Mouse (Mus musculus) c-Kit-positive CD71-negative TER-119-negative erythroid progenitor cells, embryonic 14.5 days (primary cell): ENCODE results near the gene Maml1.

Experiments
- DNase-seq: peaks from one replicate; pipeline ENCODE4 v3.0.0-alpha.2; 2013; ENCODE audit warnings: low read depth

The Maml1 gene

GRCm38 (mm10) chr11:50279005-50279404, 13.1 kb downstream of the Maml1 start:
- DNase-seq, result no peak

DNA sequence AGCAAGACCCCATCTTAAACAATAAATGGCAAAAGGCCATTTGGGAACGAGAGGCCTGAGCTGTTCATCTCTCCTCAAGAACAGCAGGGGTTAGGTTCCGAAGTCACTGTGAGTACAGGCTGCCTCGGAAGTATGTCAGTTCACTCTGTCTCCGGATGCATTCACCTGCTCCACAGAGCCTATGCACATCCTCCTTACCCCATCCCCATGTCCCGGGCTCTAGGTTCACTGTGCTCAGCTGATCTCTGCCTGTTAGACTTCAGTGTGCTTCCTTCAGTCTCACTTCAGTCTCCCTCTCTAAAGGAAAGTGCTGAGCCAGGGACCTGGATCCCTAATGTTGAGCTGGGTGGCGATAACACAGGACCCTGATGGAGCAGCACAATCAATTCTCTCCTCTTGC, 14.4 kb downstream of the Maml1 start:
- no peak for DNase-seq

DNA sequence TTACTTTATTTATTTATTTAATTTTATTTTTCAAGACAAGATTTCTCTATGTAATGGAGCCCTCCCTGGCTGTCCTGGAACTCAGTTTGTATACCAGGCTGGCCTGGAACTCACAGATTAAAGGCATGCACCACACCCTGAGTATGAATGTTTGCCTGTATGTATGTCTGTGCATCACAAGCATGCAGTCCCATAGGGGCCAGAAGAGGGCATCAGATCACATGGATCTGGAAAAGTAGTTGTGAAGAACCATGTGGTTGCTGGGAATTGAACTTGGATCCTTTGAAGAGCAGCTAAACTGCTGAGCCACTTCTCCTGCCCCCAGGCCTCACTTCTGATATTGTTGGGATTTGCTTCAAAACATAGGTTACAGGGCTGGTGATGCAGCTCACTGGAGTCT, 15.1 kb downstream of the Maml1 start:
- no peak for DNase-seq

- DNase-seq, result no peak
Measured at GRCm38 (mm10) chr11:50275568-50276151, 16.5 kb downstream of the Maml1 start.

- no peak for DNase-seq
Measured at GRCm38 (mm10) chr11:50275077-50275476, 17.0 kb downstream of the Maml1 start.

- DNase-seq, result no peak
Measured at GRCm38 (mm10) chr11:50272819-50273218, 19.3 kb downstream of the Maml1 start.

- DNase-seq, result no peak
Measured at GRCm38 (mm10) chr11:50269885-50270284, 22.2 kb downstream of the Maml1 start.

- DNase-seq, result no peak
Measured at GRCm38 (mm10) chr11:50269163-50269562, 22.9 kb downstream of the Maml1 start.

GRCm38 (mm10) chr11:50266997-50267396, 25.1 kb downstream of the Maml1 start:
- no peak for DNase-seq

DNA sequence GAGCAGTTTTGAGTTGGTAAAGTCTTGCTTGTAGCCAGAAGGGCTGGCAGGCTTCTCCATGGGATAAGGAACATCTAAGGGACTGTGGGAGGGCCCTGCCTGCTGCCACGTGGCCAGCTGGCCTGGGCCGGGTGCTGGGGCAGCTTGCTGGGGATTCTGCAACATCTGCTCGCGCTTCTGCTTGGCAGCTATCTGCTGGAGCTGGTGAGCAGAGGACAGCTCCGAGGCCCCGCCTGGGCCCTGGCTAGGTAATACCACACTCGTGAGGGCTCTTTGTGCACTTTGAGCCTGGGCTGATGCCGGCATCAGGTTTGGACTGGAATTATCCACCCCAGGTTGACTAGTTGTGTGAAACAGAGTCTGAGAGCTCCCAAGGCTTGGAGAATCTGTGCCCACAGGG, 26.2 kb downstream of the Maml1 start:
- DNase-seq, result no peak

DNA sequence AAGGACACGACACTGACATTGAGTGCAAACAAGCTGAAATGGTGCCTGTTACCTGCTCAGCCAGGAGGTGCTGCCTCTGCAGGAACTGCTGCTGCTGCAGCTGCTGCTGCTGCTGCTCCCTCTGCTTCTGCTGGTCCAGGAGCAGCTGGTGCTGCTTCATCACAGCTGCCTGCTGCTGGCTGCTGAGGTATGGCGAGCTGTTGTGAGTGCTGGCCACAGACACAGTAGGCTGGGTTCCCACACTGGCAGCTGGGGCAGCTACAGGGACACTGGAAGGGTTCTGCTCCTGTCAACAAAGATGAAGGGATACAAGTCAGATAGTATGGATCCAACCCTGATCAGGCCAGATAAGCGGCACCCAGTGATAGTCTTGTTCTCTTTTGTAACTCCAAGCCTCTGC, 28.9 kb downstream of the Maml1 start:
- DNase-seq, result no peak

DNA sequence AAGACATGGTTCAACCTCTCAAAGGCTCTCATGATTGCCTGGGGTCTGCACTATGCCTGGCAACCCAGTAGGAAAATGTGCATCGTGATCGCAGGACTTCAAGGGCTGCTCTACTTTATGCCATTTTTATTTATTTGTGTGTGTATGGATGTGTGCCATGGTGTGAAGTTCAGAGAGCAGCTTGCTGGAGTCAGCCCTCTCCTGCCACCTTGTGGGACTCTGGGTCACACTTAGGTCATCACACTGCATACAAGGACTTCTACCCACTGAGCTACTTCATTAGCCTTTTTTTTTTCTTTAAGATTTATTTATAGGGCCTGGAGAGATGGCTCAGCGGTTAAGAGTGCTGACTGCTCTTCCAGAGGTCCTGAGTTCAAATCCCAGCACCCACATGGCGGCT, 30.1 kb downstream of the Maml1 start:
- DNase-seq, result no peak

DNA sequence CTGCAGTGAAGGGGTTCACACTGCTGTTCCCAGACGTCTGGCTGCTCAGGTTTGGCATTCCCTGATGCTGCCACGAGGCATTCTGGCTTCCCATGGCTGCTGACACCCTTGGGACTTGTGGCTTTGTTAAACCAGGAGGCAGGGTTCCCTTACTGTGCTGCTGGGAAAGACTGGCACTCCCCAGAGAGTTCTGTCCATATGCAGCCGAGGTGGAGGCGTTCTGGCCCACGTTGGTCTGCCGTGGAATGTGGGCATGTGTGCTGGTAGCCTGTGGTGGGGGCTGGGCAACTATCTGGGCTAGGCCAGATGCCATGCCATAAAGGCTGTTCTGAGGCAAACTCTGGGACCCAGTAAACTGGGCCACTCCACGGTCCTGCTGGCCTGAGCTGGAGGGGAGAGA, 33.8 kb downstream of the Maml1 start:
- DNase-seq, result no peak

DNA sequence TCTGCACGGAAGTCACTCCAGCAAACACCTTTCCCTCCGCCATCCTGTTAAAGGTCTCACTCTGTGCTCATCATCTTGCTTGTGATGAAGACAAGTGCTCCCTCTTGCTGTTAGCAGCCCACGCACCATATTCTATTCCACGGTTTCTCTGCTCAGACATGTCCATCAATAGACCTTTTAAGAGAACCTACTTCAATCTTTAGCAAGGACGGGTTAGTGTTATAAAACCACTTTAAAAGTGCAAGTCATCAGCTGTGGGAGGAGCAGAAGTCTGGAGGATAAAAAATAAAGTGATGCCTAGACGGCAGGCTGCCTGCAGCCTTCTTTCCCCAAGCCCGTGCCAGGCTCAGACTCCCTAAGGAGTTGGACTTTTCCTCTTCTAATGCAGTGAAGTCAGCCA, 35.5 kb downstream of the Maml1 start:
- no peak for DNase-seq

- DNase-seq, result no peak
Measured at GRCm38 (mm10) chr11:50254010-50254580, 38.0 kb downstream of the Maml1 start.

- no peak for DNase-seq
Measured at GRCm38 (mm10) chr11:50253393-50253792, 38.7 kb downstream of the Maml1 start.

- DNase-seq, result no peak
Measured at GRCm38 (mm10) chr11:50252684-50253265, 39.3 kb downstream of the Maml1 start.

- no peak for DNase-seq
Measured at GRCm38 (mm10) chr11:50252166-50252565, 39.9 kb downstream of the Maml1 start.

DNA sequence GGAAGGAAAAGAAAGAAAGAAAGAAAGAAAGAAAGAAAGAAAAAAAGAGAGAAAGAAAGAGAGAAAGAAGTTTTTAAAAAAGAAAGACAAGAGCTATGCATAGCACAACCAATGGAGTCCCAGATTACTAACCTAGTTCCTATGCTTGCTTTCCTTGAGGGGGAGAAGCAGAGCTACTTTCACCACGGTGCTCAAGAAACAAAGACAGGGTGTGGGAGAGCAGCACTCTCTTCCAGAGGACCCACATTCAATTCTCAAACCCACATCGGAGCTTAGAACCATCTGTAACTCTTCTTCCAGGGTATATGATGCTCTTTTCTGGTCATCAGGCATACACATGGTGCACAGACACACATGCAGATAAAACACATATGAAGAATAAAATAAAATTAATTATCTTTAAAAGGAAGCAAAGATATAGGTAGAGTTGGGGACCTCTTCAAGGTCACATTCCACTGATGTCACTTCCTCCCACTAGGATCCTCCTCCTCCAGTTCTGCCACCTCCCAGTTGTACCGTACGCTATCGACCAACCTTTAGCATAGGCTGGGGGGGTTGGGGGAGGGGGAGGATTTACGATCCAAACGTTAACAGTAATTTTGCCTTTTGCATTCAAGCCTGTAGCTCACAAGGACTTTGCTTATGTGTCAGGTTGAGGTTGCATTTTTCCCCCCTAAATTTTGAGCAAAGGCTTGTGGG, 43.5 kb downstream of the Maml1 start:
- DNase-seq, result no peak

DNA sequence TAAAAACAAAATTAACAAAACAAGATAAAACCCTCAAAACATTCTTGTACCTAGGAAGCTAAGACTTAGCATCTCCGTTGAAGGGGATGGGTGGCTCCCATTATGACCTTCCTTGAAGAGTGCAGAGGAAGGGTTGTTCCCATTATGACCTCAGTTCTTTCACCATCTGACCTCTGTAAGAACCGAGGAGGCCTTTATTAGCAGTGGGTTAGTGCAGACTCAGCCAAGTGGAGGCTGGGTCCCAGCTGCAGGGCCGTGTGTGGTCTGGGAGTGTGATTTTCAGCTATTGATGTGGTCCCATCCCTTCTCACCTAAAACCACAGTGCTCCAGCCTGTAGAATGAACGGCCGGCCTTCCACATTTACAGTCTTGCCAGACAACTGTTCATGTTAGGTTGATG, 46.8 kb downstream of the Maml1 start:
- DNase-seq, result no peak

DNA sequence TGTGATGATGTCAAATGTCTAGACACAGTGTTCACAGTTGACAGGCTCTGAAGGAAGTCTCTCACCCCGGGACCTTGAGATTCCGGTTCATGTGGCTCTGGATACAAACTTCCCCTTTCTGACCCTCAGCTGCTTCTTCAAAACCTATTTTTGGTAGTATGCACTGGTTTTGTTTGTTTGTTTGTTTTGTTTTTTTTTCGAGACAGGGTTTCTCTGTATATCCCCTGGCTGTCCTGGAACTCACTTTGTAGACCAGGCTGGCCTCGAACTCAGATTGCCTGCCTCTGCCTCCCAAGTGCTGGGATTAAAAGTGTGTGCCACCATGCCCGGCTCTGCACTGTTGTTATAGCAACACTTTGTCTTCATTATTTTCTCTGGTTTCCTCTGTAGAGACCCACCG, 48.2 kb downstream of the Maml1 start:
- DNase-seq, result no peak

GRCm38 (mm10) chr11:50240235-50240911, 51.7 kb downstream of the Maml1 start:
- no peak for DNase-seq
